Mouse (Mus musculus) adrenal gland, adult 18-20 months (tissue): ENCODE data around the gene Srl. TPM values are rescaled to one million over a fixed set of nuclear protein-coding genes. Genes with fewer than 3 reads are reported as not detected.
"Not testable (repeated sequence)": the region's sequence is repeated elsewhere in the genome, so short reads cannot be mapped to it uniquely, and the experiment has no call there.

ENCODE experiments used
- DNase-seq, 2 experiments: peaks; one replicate each; pipeline ENCODE4 v3.0.0; 2021 to 2022; ENCODE audit warnings: low spot score in 2 of 2
- total RNA-seq, 2 experiments: library from RNA; stranded (reverse); gene quantifications; 1 replicate in 1 of 2; 2 replicates in 1 of 2; pipeline ENCODE4 v1.2.3; 2021

The Srl gene
- total RNA-seq, 2 experiments from 2014 or later, result 7.3 to 8.3 TPM

- DNase-seq, result peak; percentile 95 to 96
These were observed 66.5 kb downstream of the Srl start for GRCm38 (mm10) chr16:4474882-4475803.

- not testable (repeated sequence) for DNase-seq
These were observed 67.4 kb downstream of the Srl start for GRCm38 (mm10) chr16:4474040-4474881.

- no peak for DNase-seq
These were observed 68.4 kb downstream of the Srl start for GRCm38 (mm10) chr16:4473231-4473630.

GRCm38 (mm10) chr16:4472687-4473086 is 68.9 kb downstream of the Srl start:
- DNase-seq, result peak in 1 of 2 experiments; percentile 38

- no peak for DNase-seq
These were observed 71.8 kb downstream of the Srl start for GRCm38 (mm10) chr16:4469599-4470352.

GRCm38 (mm10) chr16:4464529-4465089 is 77.0 kb downstream of the Srl start:
- no peak for DNase-seq

GRCm38 (mm10) chr16:4457927-4458326 is 83.7 kb downstream of the Srl start:
- no peak for DNase-seq

- no peak for DNase-seq
These were observed 85.2 kb downstream of the Srl start for GRCm38 (mm10) chr16:4456391-4456790.

- DNase-seq, result no peak
These were observed 85.9 kb downstream of the Srl start for GRCm38 (mm10) chr16:4455693-4456092.

GRCm38 (mm10) chr16:4454563-4454962 is 87.1 kb downstream of the Srl start:
- no peak for DNase-seq

GRCm38 (mm10) chr16:4449418-4449817 is 92.2 kb downstream of the Srl start:
- no peak for DNase-seq

GRCm38 (mm10) chr16:4448235-4448634 is 93.4 kb downstream of the Srl start:
- no peak for DNase-seq

- DNase-seq, result no peak
These were observed 95.2 kb downstream of the Srl start for GRCm38 (mm10) chr16:4446395-4446794.

GRCm38 (mm10) chr16:4444378-4444777 is 97.2 kb downstream of the Srl start:
- no peak for DNase-seq

- DNase-seq, result no peak
These were observed 102.1 kb downstream of the Srl start for GRCm38 (mm10) chr16:4439302-4440066.

GRCm38 (mm10) chr16:4436738-4437137 is 104.9 kb downstream of the Srl start:
- DNase-seq, result no peak

GRCm38 (mm10) chr16:4435371-4435770 is 106.2 kb downstream of the Srl start:
- no peak for DNase-seq

GRCm38 (mm10) chr16:4431841-4432240 is 109.8 kb downstream of the Srl start:
- no peak for DNase-seq

- DNase-seq, result no peak
These were observed 110.6 kb downstream of the Srl start for GRCm38 (mm10) chr16:4431013-4431412.

GRCm38 (mm10) chr16:4430232-4430631 is 111.4 kb downstream of the Srl start:
- no peak for DNase-seq
